ENCODE assay signal across 18 mouse cellular contexts in the genomic region with DNA sequence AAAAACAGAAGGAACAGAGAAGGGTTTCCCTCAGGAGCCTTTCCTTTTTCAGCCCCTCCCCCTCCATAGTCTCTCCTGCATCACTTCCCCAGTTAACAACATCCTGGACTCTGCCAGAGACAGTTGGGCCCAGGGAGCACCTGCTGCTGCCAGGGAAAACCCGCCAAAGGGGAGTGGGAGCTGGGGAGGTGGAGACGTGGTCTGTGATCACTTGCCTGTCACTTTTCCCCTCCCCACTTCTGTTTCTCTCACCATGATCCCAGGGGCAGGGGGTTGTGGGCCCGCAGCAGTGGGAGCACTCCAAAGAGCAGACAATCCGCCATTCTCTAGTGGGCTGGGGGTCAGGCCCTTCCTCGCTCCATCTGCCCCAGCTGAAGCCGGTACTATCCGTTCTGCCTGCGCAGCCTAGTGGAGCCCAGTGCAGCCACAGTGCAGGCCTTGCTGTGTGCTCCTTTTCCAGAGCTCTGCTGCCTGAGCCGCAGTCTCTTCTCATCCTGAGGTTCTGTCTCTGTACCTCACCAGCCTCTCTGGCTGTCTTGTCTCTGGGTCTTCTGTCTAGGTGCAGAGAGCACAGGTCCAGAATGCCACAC. TPM values are rescaled to one million over a fixed set of nuclear protein-coding genes. Genes with fewer than 3 reads are reported as not detected.
A peak's percentile ranks its signal among the peaks of the same experiment; 100 is the strongest.
DNase-seq lines count a peak whose midpoint lies in the region; ATAC-seq and TF ChIP-seq lines count a peak whose summit lies in the region.
"Had no signal": no experiment of that assay in that cellular context is flagged by ENCODE, and none has a peak within 500 bp of the region (broad histone marks: within the 10 kb centered on the region; RNA-seq: fewer than 3 reads in every experiment).

No protein-coding gene starts in this region.

- H3K27ac ChIP-seq in forebrain, embryonic 12.5 days = 0 out of 2 replicates have a peak overlapping the region, but pooled peaks have one; percentile 43
- H3K27ac ChIP-seq in hindbrain, postnatal 0 days = peak overlapping the region; percentile 68; the same call in 1 of the 2 replicates
- no peak overlapping the region for H3K27ac ChIP-seq in intestine, embryonic 15.5 days
- H3K27ac ChIP-seq: embryonic facial prominence, embryonic 13.5 days; liver, embryonic 13.5 days had no signal

- ATAC-seq in forebrain, embryonic 12.5 days (ENCODE audit: low FRiP score) = peak; percentile 51; the same call in 1 of the 2 replicates
- ATAC-seq in hindbrain, postnatal 0 days = peak; percentile 69
- ATAC-seq in intestine, embryonic 15.5 days = no peak
- ATAC-seq: inflammation-experienced regulatory T-cells, adult 6 months had no signal

- peak; percentile 82 to 87 for DNase-seq in cerebellum, postnatal 10 days
- DNase-seq in cerebellum, adult 9-10 months = no peak
- peak; percentile 21 for DNase-seq in ES-CJ7 (ENCODE audit: low read depth, low spot score)
- peak; percentile 66 for DNase-seq in hindbrain, postnatal 0 days (ENCODE audit: low spot score)
- DNase-seq in testis, postnatal 10 days (ENCODE audit: low spot score) = no peak
- DNase-seq in heart, postnatal 10 days = no peak
- DNase-seq: adrenal gland, adult 2 months; kidney, postnatal 36 days; liver, embryonic 13.5 days; lung, postnatal 36 days; right cerebral cortex, adult 18-20 months had no signal

- no peaks in the 10 kb centered on the region for H3K9me3 ChIP-seq in forebrain, embryonic 12.5 days
- H3K9me3 ChIP-seq in hindbrain, postnatal 0 days (ENCODE audit: low read length) = no peaks in the 10 kb centered on the region
- H3K9me3 ChIP-seq in intestine, embryonic 15.5 days = no peaks in the 10 kb centered on the region
- H3K9me3 ChIP-seq: embryonic facial prominence, embryonic 13.5 days; heart, embryonic 12.5 days; liver, embryonic 13.5 days had no signal

- peak overlapping the region; percentile 2; the same call in 1 of the 2 replicates for H3K4me2 ChIP-seq in forebrain, embryonic 12.5 days
- H3K4me2 ChIP-seq in hindbrain, postnatal 0 days (ENCODE audit: low read depth, low read length) = no peak overlapping the region
- H3K4me2 ChIP-seq in intestine, embryonic 15.5 days (replicated peaks) = no peak overlapping the region
- H3K4me2 ChIP-seq: embryonic facial prominence, embryonic 13.5 days; heart, embryonic 12.5 days; liver, embryonic 13.5 days had no signal

- WGBS in forebrain, embryonic 12.5 days = 11% methylated on average over 9 of the region's 9 CpGs
- 12% methylated on average over 9 of the region's 9 CpGs for WGBS in hindbrain, postnatal 0 days
- WGBS in intestine, embryonic 15.5 days = 37% methylated on average over 9 of the region's 9 CpGs

- no peaks in the 10 kb centered on the region for H3K36me3 ChIP-seq in forebrain, embryonic 12.5 days (replicated peaks)
- no peaks in the 10 kb centered on the region for H3K36me3 ChIP-seq in hindbrain, postnatal 0 days (ENCODE audit: insufficient read depth, low read length)
- no peaks in the 10 kb centered on the region for H3K36me3 ChIP-seq in intestine, embryonic 15.5 days
- H3K36me3 ChIP-seq: embryonic facial prominence, embryonic 13.5 days; heart, embryonic 12.5 days; liver, embryonic 13.5 days had no signal

- 0 out of 2 replicates have a peak overlapping the region, but pooled peaks have one; percentile 14 for H3K9ac ChIP-seq in forebrain, embryonic 12.5 days
- H3K9ac ChIP-seq in hindbrain, postnatal 0 days (replicated peaks; ENCODE audit: low read length) = 0 out of 2 replicates have a peak overlapping the region, but pooled peaks have one; percentile 13
- no peak overlapping the region for H3K9ac ChIP-seq in intestine, embryonic 15.5 days
- H3K9ac ChIP-seq: embryonic facial prominence, embryonic 13.5 days; heart, embryonic 12.5 days; liver, embryonic 13.5 days had no signal

- H3K4me3 ChIP-seq in forebrain, embryonic 12.5 days (replicated peaks) = no peak overlapping the region
- no peak overlapping the region for H3K4me3 ChIP-seq in hindbrain, postnatal 0 days (ENCODE audit: low read length)
- H3K4me3 ChIP-seq in intestine, embryonic 15.5 days (replicated peaks) = no peak overlapping the region
- H3K4me3 ChIP-seq: embryonic facial prominence, embryonic 13.5 days; heart, embryonic 12.5 days; liver, embryonic 13.5 days; myocyte had no signal

- peak; percentile 41 for TF ChIP-seq CTCF in hindbrain, postnatal 0 days (IDR thresholded peaks at IDR 0.05; ENCODE audit: low read depth)

- intact Hi-C loops in heart, postnatal 10 days (cut with DNase I) = no loop called here

- H3K4me1 ChIP-seq in forebrain, embryonic 12.5 days = peaks cover 24% of the 10 kb centered on the region
- H3K4me1 ChIP-seq in hindbrain, postnatal 0 days (ENCODE audit: insufficient read depth, low read length) = peaks cover 17% of the 10 kb centered on the region
- H3K4me1 ChIP-seq in intestine, embryonic 15.5 days (replicated peaks) = no peaks in the 10 kb centered on the region
- H3K4me1 ChIP-seq: embryonic facial prominence, embryonic 13.5 days; liver, embryonic 13.5 days had no signal

- H3K27me3 ChIP-seq in forebrain, embryonic 12.5 days = peaks cover 65% of the 10 kb centered on the region
- H3K27me3 ChIP-seq in hindbrain, postnatal 0 days (ENCODE audit: insufficient read depth, low read length) = no peaks in the 10 kb centered on the region
- no peaks in the 10 kb centered on the region for H3K27me3 ChIP-seq in intestine, embryonic 15.5 days (replicated peaks)

RNA-seq across cellular contexts. Expression of gene Lhx1, which starts 37.5 kb away (rescaled TPM):
- 16.4 and 16.8 TPM in 2 replicates for polyA plus RNA-seq in forebrain, embryonic 12.5 days (2016; fragmentation: Nextera tagmentation; extraction: Ambion mirVana)
- 49.7 and 52.0 TPM in 2 replicates for total RNA-seq in hindbrain, postnatal 0 days (2014; rRNA removed)
- 28.9 and 32.0 TPM in 2 replicates for polyA plus RNA-seq in hindbrain, postnatal 0 days (2015; fragmentation: Nextera tagmentation; extraction: Ambion mirVana)
- polyA plus RNA-seq in intestine, embryonic 15.5 days (2015; fragmentation: Nextera tagmentation; extraction: Ambion mirVana) = 0.24 and 0.49 TPM in 2 replicates
- total RNA-seq in heart, postnatal 10 days (2021) = not detected
- total RNA-seq: adrenal gland, adult 2 months; MEL had no signal
- polyA plus RNA-seq: adrenal gland, adult 2 months; inflammation-experienced regulatory T-cells, adult 6 months; myocyte had no signal

RNA-seq across cellular contexts. Expression of gene Aatf, which starts 49.5 kb away (rescaled TPM):
- polyA plus RNA-seq in forebrain, embryonic 12.5 days (2016; fragmentation: Nextera tagmentation; extraction: Ambion mirVana) = 53.4 and 63.4 TPM in 2 replicates
- total RNA-seq in hindbrain, postnatal 0 days (2014; rRNA removed) = 17.2 and 36.0 TPM in 2 replicates
- 42.7 and 44.4 TPM in 2 replicates for polyA plus RNA-seq in hindbrain, postnatal 0 days (2015; fragmentation: Nextera tagmentation; extraction: Ambion mirVana)
- 61.6 and 63.3 TPM in 2 replicates for polyA plus RNA-seq in intestine, embryonic 15.5 days (2015; fragmentation: Nextera tagmentation; extraction: Ambion mirVana)
- total RNA-seq in heart, postnatal 10 days (2021) = 10 to 100 TPM; 14.9 to 15.0 TPM

Comparison
In these comparisons a context has a peak if more than half of its experiments do, and no peak if none do; other contexts are left out.
1. DNase-seq: peak in cerebellum, postnatal 10 days (2 of 2), ES-CJ7 (single experiment) and hindbrain, postnatal 0 days (single experiment); none in cerebellum, adult 9-10 months (single experiment), testis, postnatal 10 days (single experiment) and heart, postnatal 10 days (0 of 2).
2. RNA of gene Lhx1, which starts 37.5 kb away (polyA plus RNA-seq): 28.9 to 32.0 TPM in hindbrain, postnatal 0 days and 16.4 to 16.8 TPM in forebrain, embryonic 12.5 days; 0.24 to 0.49 TPM in intestine, embryonic 15.5 days; every median in the first group is over 10 times any median in the second.